Comparison of ENCODE assay signal across 26 mouse cellular contexts in the genomic region with DNA sequence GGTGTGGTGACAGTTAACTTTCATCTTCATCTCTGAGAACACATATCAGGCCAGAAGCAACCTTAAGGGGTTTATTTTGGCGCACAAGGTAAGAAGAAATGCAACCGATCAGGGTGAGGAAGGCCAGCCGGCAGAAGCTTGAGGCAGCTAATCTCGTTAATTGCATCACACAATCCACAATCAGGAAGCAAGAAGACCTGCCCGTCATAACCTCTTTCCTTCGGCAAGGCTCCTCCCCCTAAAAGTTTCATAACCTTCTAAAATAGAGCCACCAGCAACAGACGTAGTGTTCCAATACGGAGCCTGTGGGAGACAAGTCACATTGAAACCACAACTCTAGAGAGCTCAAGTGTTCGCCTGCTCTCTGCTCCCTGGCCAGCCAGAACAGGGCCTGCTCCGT.
A peak's percentile ranks its signal among the peaks of the same experiment; 100 is the strongest.
DNase-seq lines count a peak whose midpoint lies in the region; ATAC-seq and TF ChIP-seq lines count a peak whose summit lies in the region.
"Had no signal": no experiment of that assay in that cellular context is flagged by ENCODE, and none has a peak within 500 bp of the region (broad histone marks: within the 10 kb centered on the region; RNA-seq: fewer than 3 reads in every experiment).

No protein-coding gene starts in this region.

- H3K4me1 ChIP-seq in intestine, embryonic 14.5 days (replicated peaks; ENCODE audit: control insufficient read depth, insufficient read depth, low read length), result no peaks in the 10 kb centered on the region
- H3K4me1 ChIP-seq in intestine, embryonic 15.5 days (replicated peaks), result no peaks in the 10 kb centered on the region
- H3K4me1 ChIP-seq: embryonic facial prominence, embryonic 13.5 days; forebrain, embryonic 12.5 days; hindbrain, embryonic 12.5 days had no signal

- TF ChIP-seq CTCF in gastrocnemius, adult 2 months (IDR thresholded peaks at IDR 0.05), result no peak

- no peak for ATAC-seq in intestine, embryonic 14.5 days (replicated peaks; ENCODE audit: low FRiP score, low TSS enrichment, low read depth)
- no peak for ATAC-seq in intestine, embryonic 15.5 days
- ATAC-seq in granulocyte monocyte progenitor cell, adult 5-6 weeks (replicated peaks; ENCODE audit: poor library complexity, severe bottlenecking), result peak; percentile 88
- peak; percentile 34; the same call in 1 of the 2 replicates for ATAC-seq in monocyte, adult 5-6 weeks (replicated peaks; ENCODE audit: insufficient number of reproducible peaks, low FRiP score, low TSS enrichment, poor library complexity, severe bottlenecking)
- ATAC-seq: activated CD4-positive, CD25-positive, alpha-beta regulatory T cell, adult 4 months; CD4-positive, CD25-positive, alpha-beta regulatory T cell, adult 4 months; forebrain, embryonic 15.5 days had no signal

- no peaks in the 10 kb centered on the region for H3K27me3 ChIP-seq in intestine, embryonic 14.5 days (replicated peaks; ENCODE audit: control insufficient read depth, insufficient read depth, low read length)
- no peaks in the 10 kb centered on the region for H3K27me3 ChIP-seq in intestine, embryonic 15.5 days (replicated peaks)
- H3K27me3 ChIP-seq: embryonic facial prominence, embryonic 13.5 days; forebrain, embryonic 12.5 days; forebrain, embryonic 15.5 days; hindbrain, embryonic 12.5 days; hindbrain, embryonic 15.5 days had no signal

- H3K36me3 ChIP-seq in intestine, embryonic 14.5 days (ENCODE audit: control insufficient read depth, insufficient read depth, low read length), result no peaks in the 10 kb centered on the region
- no peaks in the 10 kb centered on the region for H3K36me3 ChIP-seq in intestine, embryonic 15.5 days
- H3K36me3 ChIP-seq: embryonic facial prominence, embryonic 10.5 days; embryonic facial prominence, embryonic 13.5 days; forebrain, embryonic 12.5 days; forebrain, embryonic 15.5 days; hindbrain, embryonic 12.5 days; hindbrain, embryonic 15.5 days had no signal

- H3K9me3 ChIP-seq in intestine, embryonic 14.5 days (ENCODE audit: control insufficient read depth, low read length), result no peaks in the 10 kb centered on the region
- no peaks in the 10 kb centered on the region for H3K9me3 ChIP-seq in intestine, embryonic 15.5 days
- H3K9me3 ChIP-seq: embryonic facial prominence, embryonic 10.5 days; forebrain, embryonic 12.5 days; forebrain, embryonic 15.5 days; hindbrain, embryonic 12.5 days; hindbrain, embryonic 15.5 days had no signal

- H3K4me3 ChIP-seq in intestine, embryonic 14.5 days (ENCODE audit: low read depth, low read length), result no peak overlapping the region
- H3K4me3 ChIP-seq in intestine, embryonic 15.5 days (replicated peaks), result no peak overlapping the region
- no peak overlapping the region for H3K4me3 ChIP-seq in gastrocnemius, adult 2 months
- H3K4me3 ChIP-seq: embryonic facial prominence, embryonic 10.5 days; embryonic facial prominence, embryonic 13.5 days; erythroblast, embryonic 14.5 days; forebrain, embryonic 12.5 days; forebrain, embryonic 15.5 days; hindbrain, embryonic 12.5 days; hindbrain, embryonic 15.5 days had no signal

- 95% methylated on average over 10 of the region's 10 CpGs for WGBS in intestine, embryonic 14.5 days
- WGBS in intestine, embryonic 15.5 days, result 93% methylated on average over 10 of the region's 10 CpGs

- H3K4me2 ChIP-seq in intestine, embryonic 14.5 days (ENCODE audit: low read length), result no peak overlapping the region
- H3K4me2 ChIP-seq in intestine, embryonic 15.5 days (replicated peaks), result no peak overlapping the region
- H3K4me2 ChIP-seq: embryonic facial prominence, embryonic 13.5 days; forebrain, embryonic 12.5 days; forebrain, embryonic 15.5 days; heart, embryonic 11.5 days; hindbrain, embryonic 12.5 days; hindbrain, embryonic 15.5 days had no signal

- intact Hi-C loops in gastrocnemius, adult 2 months (cut with DNase I), result no loop called here

- H3K9ac ChIP-seq in intestine, embryonic 14.5 days (ENCODE audit: low read length), result no peak overlapping the region
- no peak overlapping the region for H3K9ac ChIP-seq in intestine, embryonic 15.5 days
- H3K9ac ChIP-seq: embryonic facial prominence, embryonic 13.5 days; forebrain, embryonic 12.5 days; forebrain, embryonic 15.5 days; hindbrain, embryonic 12.5 days; hindbrain, embryonic 15.5 days had no signal

- peak; percentile 42 for DNase-seq in intestine, embryonic 14.5 days (ENCODE audit: low spot score)
- DNase-seq in 416B (ENCODE audit: low read depth), result peak; percentile 12
- DNase-seq in kidney, postnatal 10 days, result no peak
- DNase-seq in lung, postnatal 36 days, result no peak
- DNase-seq in gastrocnemius, adult 2 months, result no peak
- DNase-seq: adrenal gland, adult 8-10 months; adrenal gland, postnatal 25 days; cerebellum, adult 18-20 months; cerebellum, adult 9-11 months; cerebellum, postnatal 25 days; embryo, embryonic 11 days; gastrocnemius, postnatal 10 days; gastrocnemius, postnatal 36 days had no signal

- no peak overlapping the region for H3K27ac ChIP-seq in intestine, embryonic 14.5 days (ENCODE audit: low read depth)
- no peak overlapping the region for H3K27ac ChIP-seq in intestine, embryonic 15.5 days
- no peak overlapping the region for H3K27ac ChIP-seq in gastrocnemius, adult 2 months
- H3K27ac ChIP-seq: embryonic facial prominence, embryonic 10.5 days; embryonic facial prominence, embryonic 13.5 days; forebrain, embryonic 12.5 days; forebrain, embryonic 15.5 days; hindbrain, embryonic 12.5 days; hindbrain, embryonic 15.5 days had no signal

Comparison
In these comparisons a context has a peak if more than half of its experiments do, and no peak if none do; other contexts are left out.
1. ATAC-seq: peak in granulocyte monocyte progenitor cell, adult 5-6 weeks (single experiment) and monocyte, adult 5-6 weeks (single experiment); none in intestine, embryonic 14.5 days (single experiment) and intestine, embryonic 15.5 days (single experiment).
2. DNase-seq: peak in intestine, embryonic 14.5 days (single experiment) and 416B (single experiment); none in kidney, postnatal 10 days (single experiment), lung, postnatal 36 days (single experiment) and gastrocnemius, adult 2 months (single experiment).